Mouse (Mus musculus) E14TG2a.4 (cell line): ENCODE measurements around the gene Bbx.

Experiments used
- H3K27me3 ChIP-seq: 2 replicates; pipeline ENCODE4 v1.6.1; 2014; ENCODE audit warnings: low read length, control low read depth; ENCODE audit not compliant: insufficient read depth
- H3K36me3 ChIP-seq: 2 replicates; pipeline ENCODE4 v1.6.1; 2014; ENCODE audit warnings: low read length, control low read depth; ENCODE audit not compliant: insufficient read depth
- H3K4me1 ChIP-seq: replicated peaks from 2 replicates; pipeline ENCODE4 v1.6.1; 2014; ENCODE audit warnings: low read depth, low read length, control low read depth
- H3K4me3 ChIP-seq: replicated peaks from 2 replicates; pipeline ENCODE4 v1.5.1; 2014; ENCODE audit warnings: mild to moderate bottlenecking, low read length
- H3K9me3 ChIP-seq: 2 replicates; pipeline ENCODE4 v1.6.1; 2014; ENCODE audit warnings: low read length, control low read depth
- CTCF ChIP-seq: conservative IDR thresholded peaks from 2 replicates; pipeline ENCODE4 v1.5.1; 2014; ENCODE audit warnings: low read length
- NANOG ChIP-seq: IDR thresholded peaks from 2 replicates; pipeline ENCODE4 v1.6.1; 2014; ENCODE audit warnings: borderline replicate concordance, low read length, mixed read lengths
- POU5F1 ChIP-seq: IDR thresholded peaks from 2 replicates; pipeline ENCODE4 v1.6.1; 2014; ENCODE audit warnings: low read length, borderline replicate concordance

Bbx gene

GRCm38 (mm10) chr16:50318255-50318654, 113.9 kb downstream of the Bbx start:
- TF ChIP-seq NANOG: no peak
- TF ChIP-seq POU5F1: no peak
- no peak for TF ChIP-seq CTCF

GRCm38 (mm10) chr16:50315349-50315969, 116.7 kb downstream of the Bbx start:
- Histone ChIP-seq H3K9me3 (no peaks in the 10 kb centered on the region), H3K27me3 (no peaks in the 10 kb centered on the region), H3K4me3 (no peak overlapping the region), H3K4me1 (peaks cover 3% of the 10 kb centered on the region), H3K36me3 (no peaks in the 10 kb centered on the region)
- TF ChIP-seq POU5F1 (no peak), CTCF (no peak), NANOG (no peak)

More at GRCm38 (mm10) chr16:50318255-50318654, 113.9 kb downstream of the Bbx start:
- Histone ChIP-seq H3K9me3 (no peaks in the 10 kb centered on the region), H3K27me3 (no peaks in the 10 kb centered on the region), H3K4me1 (peaks cover 4% of the 10 kb centered on the region), H3K36me3 (no peaks in the 10 kb centered on the region), H3K4me3 (no peak overlapping the region)

- no peaks in the 10 kb centered on the region for H3K4me1 ChIP-seq
- no peak for TF ChIP-seq POU5F1
- TF ChIP-seq CTCF: no peak
- no peak for TF ChIP-seq NANOG
- no peaks in the 10 kb centered on the region for H3K9me3 ChIP-seq
- no peak overlapping the region for H3K4me3 ChIP-seq
- H3K36me3 ChIP-seq: no peaks in the 10 kb centered on the region
- H3K27me3 ChIP-seq: no peaks in the 10 kb centered on the region
These were observed 120.6 kb downstream of the Bbx start for GRCm38 (mm10) chr16:50311588-50311987.

GRCm38 (mm10) chr16:50309411-50310042, 122.7 kb downstream of the Bbx start:
- TF ChIP-seq CTCF (no peak), NANOG (no peak), POU5F1 (no peak)
- H3K9me3 ChIP-seq: no peaks in the 10 kb centered on the region
- H3K4me1 ChIP-seq: no peaks in the 10 kb centered on the region
- H3K4me3 ChIP-seq: no peak overlapping the region
- no peaks in the 10 kb centered on the region for H3K36me3 ChIP-seq
- H3K27me3 ChIP-seq: no peaks in the 10 kb centered on the region

GRCm38 (mm10) chr16:50308256-50308655, 123.9 kb downstream of the Bbx start:
- no peak for TF ChIP-seq NANOG
- no peak for TF ChIP-seq CTCF
- TF ChIP-seq POU5F1: no peak
- Histone ChIP-seq H3K9me3 (no peaks in the 10 kb centered on the region), H3K4me1 (no peaks in the 10 kb centered on the region), H3K27me3 (no peaks in the 10 kb centered on the region), H3K4me3 (no peak overlapping the region), H3K36me3 (no peaks in the 10 kb centered on the region)

- Histone ChIP-seq H3K9me3 (no peaks in the 10 kb centered on the region), H3K36me3 (no peaks in the 10 kb centered on the region), H3K27me3 (no peaks in the 10 kb centered on the region), H3K4me3 (no peak overlapping the region), H3K4me1 (no peaks in the 10 kb centered on the region)
- TF ChIP-seq CTCF: no peak
- TF ChIP-seq POU5F1: no peak
- no peak for TF ChIP-seq NANOG
These were observed 125.0 kb downstream of the Bbx start for GRCm38 (mm10) chr16:50307231-50307630.

- H3K27me3 ChIP-seq: no peaks in the 10 kb centered on the region
- no peaks in the 10 kb centered on the region for H3K36me3 ChIP-seq
- no peak for TF ChIP-seq POU5F1
- no peak; the same call in 1 of the 2 replicates for TF ChIP-seq CTCF
- no peak for TF ChIP-seq NANOG
- H3K4me1 ChIP-seq: no peaks in the 10 kb centered on the region
- H3K4me3 ChIP-seq: no peak overlapping the region
- H3K9me3 ChIP-seq: no peaks in the 10 kb centered on the region
These were observed 125.5 kb downstream of the Bbx start for GRCm38 (mm10) chr16:50306727-50307126.

- H3K9me3 ChIP-seq: no peaks in the 10 kb centered on the region
- no peak overlapping the region for H3K4me3 ChIP-seq
- H3K36me3 ChIP-seq: no peaks in the 10 kb centered on the region
- no peak for TF ChIP-seq NANOG
- H3K27me3 ChIP-seq: no peaks in the 10 kb centered on the region
- 0 out of 2 replicates have a peak, but pooled peaks cover 2% of the 10 kb centered on the region for H3K4me1 ChIP-seq
These were observed 127.0 kb downstream of the Bbx start for GRCm38 (mm10) chr16:50305156-50305555.

GRCm38 (mm10) chr16:50302566-50302965, 129.6 kb downstream of the Bbx start:
- Histone ChIP-seq H3K36me3 (no peaks in the 10 kb centered on the region), H3K9me3 (no peaks in the 10 kb centered on the region), H3K4me1 (0 out of 2 replicates have a peak, but pooled peaks cover 2% of the 10 kb centered on the region), H3K4me3 (no peak overlapping the region), H3K27me3 (no peaks in the 10 kb centered on the region)
- TF ChIP-seq CTCF (no peak), NANOG (no peak), POU5F1 (no peak)
